Mouse (Mus musculus) hindbrain, embryonic 16.5 days (tissue): ENCODE results near the gene Slc25a36. TPM values are rescaled to one million over a fixed set of nuclear protein-coding genes. Genes with fewer than 3 reads are reported as not detected.

Experiments
- ATAC-seq: fragments of 200-750 bp; cut with Nextera tagmentation; 2 replicates; pipeline ENCODE4 v1.8.0; 2017; ENCODE audit warnings: moderate TSS enrichment, moderate library complexity
- H3K27ac ChIP-seq: fragments of 300-500 bp; sonication (generic); 2 replicates; pipeline ENCODE4 v1.5.1; 2014; ENCODE audit warnings: low read depth, mild to moderate bottlenecking, control low read depth, low read length, moderate library complexity
- H3K27me3 ChIP-seq: fragments of 300-500 bp; sonication (generic); replicated peaks from 2 replicates; pipeline ENCODE4 v1.6.1; 2014; ENCODE audit warnings: low read length; ENCODE audit not compliant: control insufficient read depth, insufficient read depth
- H3K36me3 ChIP-seq: fragments of 300-500 bp; sonication (generic); 2 replicates; pipeline ENCODE4 v1.6.1; 2014; ENCODE audit warnings: mild to moderate bottlenecking, low read length, moderate library complexity, mixed read lengths; ENCODE audit not compliant: control insufficient read depth, insufficient read depth
- H3K4me1 ChIP-seq: fragments of 300-500 bp; sonication (generic); 2 replicates; pipeline ENCODE4 v1.6.1; 2014; ENCODE audit warnings: low read depth, low read length; ENCODE audit not compliant: control insufficient read depth, insufficient read depth
- H3K4me2 ChIP-seq: fragments of 300-500 bp; sonication (generic); 2 replicates; pipeline ENCODE4 v1.6.1; 2014; ENCODE audit warnings: mild to moderate bottlenecking, low read length, control low read depth, moderate library complexity
- H3K4me3 ChIP-seq: fragments of 300-500 bp; sonication (generic); 2 replicates; pipeline ENCODE4 v1.5.1; 2014; ENCODE audit warnings: mild to moderate bottlenecking, low read length, control low read depth, moderate library complexity
- H3K9ac ChIP-seq: fragments of 300-500 bp; sonication (generic); 2 replicates; pipeline ENCODE4 v1.6.1; 2014; ENCODE audit warnings: low read depth, mild to moderate bottlenecking, control low read depth, low read length, moderate library complexity
- H3K9me3 ChIP-seq: fragments of 300-500 bp; sonication (generic); 2 replicates; pipeline ENCODE4 v1.6.1; 2014; ENCODE audit warnings: mild to moderate bottlenecking, low read length, moderate library complexity; ENCODE audit not compliant: control insufficient read depth
- WGBS: fragments of 180-500 bp; shearing (Covaris S2); extraction: QIAGEN DNeasy Blood & Tissue Kit; methylation state at CpG from one replicate; pipeline ENCODE4 v1.1.7; 2014; 5-methylcytosine and 5-hydroxymethylcytosine counted together
- polyA plus RNA-seq: library from polyadenylated mRNA; unstranded; fragments of >200 nt; fragmentation: Nextera tagmentation; extraction: Ambion mirVana; gene quantifications from 2 replicates; pipeline ENCODE4 v1.2.1, GENCODE M21; 2015

Slc25a36 gene
- polyA plus RNA-seq, 1 experiment from 2014 or later = 66.9 TPM

- no peaks in the 10 kb centered on the region for H3K9me3 ChIP-seq
- H3K27me3 ChIP-seq = no peaks in the 10 kb centered on the region
- no peak overlapping the region for H3K27ac ChIP-seq
- no peak overlapping the region for H3K4me2 ChIP-seq
- H3K9ac ChIP-seq = no peak overlapping the region
- no peak overlapping the region for H3K4me3 ChIP-seq
- no peaks in the 10 kb centered on the region for H3K4me1 ChIP-seq
- 64% methylated on average over 2 of the region's 2 CpGs for WGBS
- H3K36me3 ChIP-seq = no peaks in the 10 kb centered on the region
- no peak for ATAC-seq
Measured at GRCm38 (mm10) chr9:97141723-97142122, 30.8 kb upstream of the Slc25a36 start.

- no peak overlapping the region for H3K27ac ChIP-seq
- H3K4me1 ChIP-seq = no peaks in the 10 kb centered on the region
- H3K9ac ChIP-seq = no peak overlapping the region
- H3K9me3 ChIP-seq = no peaks in the 10 kb centered on the region
- H3K36me3 ChIP-seq = no peaks in the 10 kb centered on the region
- ATAC-seq = no peak
- WGBS = 88% methylated on average over 10 of the region's 10 CpGs
- H3K4me2 ChIP-seq = no peak overlapping the region
- H3K4me3 ChIP-seq = no peak overlapping the region
- no peaks in the 10 kb centered on the region for H3K27me3 ChIP-seq
Measured at GRCm38 (mm10) chr9:97140145-97140932, 29.4 kb upstream of the Slc25a36 start.

- Histone ChIP-seq H3K4me3 (no peak overlapping the region), H3K4me2 (no peak overlapping the region), H3K27me3 (no peaks in the 10 kb centered on the region), H3K9ac (no peak overlapping the region), H3K36me3 (no peaks in the 10 kb centered on the region), H3K4me1 (no peaks in the 10 kb centered on the region), H3K9me3 (no peaks in the 10 kb centered on the region), H3K27ac (no peak overlapping the region)
- 90% methylated on average over 4 of the region's 4 CpGs for WGBS
- ATAC-seq = no peak
Measured at GRCm38 (mm10) chr9:97137678-97138077, 26.7 kb upstream of the Slc25a36 start.

GRCm38 (mm10) chr9:97137116-97137515 lies 26.2 kb upstream of the Slc25a36 start:
- H3K9ac ChIP-seq = no peak overlapping the region
- no peak overlapping the region for H3K4me3 ChIP-seq
- ATAC-seq = no peak
- no peaks in the 10 kb centered on the region for H3K4me1 ChIP-seq
- no peaks in the 10 kb centered on the region for H3K9me3 ChIP-seq
- no peaks in the 10 kb centered on the region for H3K27me3 ChIP-seq
- no peaks in the 10 kb centered on the region for H3K36me3 ChIP-seq
- 88% methylated on average over 4 of the region's 4 CpGs for WGBS
- no peak overlapping the region for H3K27ac ChIP-seq
- no peak overlapping the region for H3K4me2 ChIP-seq

- Histone ChIP-seq H3K4me3 (no peak overlapping the region), H3K36me3 (no peaks in the 10 kb centered on the region), H3K27ac (no peak overlapping the region), H3K4me2 (no peak overlapping the region), H3K4me1 (no peaks in the 10 kb centered on the region), H3K9ac (no peak overlapping the region), H3K27me3 (no peaks in the 10 kb centered on the region), H3K9me3 (no peaks in the 10 kb centered on the region)
- no peak for ATAC-seq
- WGBS = 92% methylated on average over 4 of the region's 4 CpGs
Measured at GRCm38 (mm10) chr9:97135866-97136265, 24.9 kb upstream of the Slc25a36 start.

- H3K4me3 ChIP-seq = no peak overlapping the region
- H3K9me3 ChIP-seq = 0 out of 2 replicates have a peak, but pooled peaks cover 3% of the 10 kb centered on the region
- WGBS = 72% methylated on average over 8 of the region's 8 CpGs
Measured at GRCm38 (mm10) chr9:97133178-97133577, 22.2 kb upstream of the Slc25a36 start.

GRCm38 (mm10) chr9:97130001-97130400 lies 19.0 kb upstream of the Slc25a36 start:
- no peaks in the 10 kb centered on the region for H3K27me3 ChIP-seq
- H3K4me1 ChIP-seq = no peaks in the 10 kb centered on the region
- no peaks in the 10 kb centered on the region for H3K36me3 ChIP-seq
- no peak overlapping the region for H3K4me2 ChIP-seq
- 90% methylated on average over 5 of the region's 5 CpGs for WGBS
- H3K9me3 ChIP-seq = 0 out of 2 replicates have a peak, but pooled peaks cover 3% of the 10 kb centered on the region
- no peak overlapping the region for H3K4me3 ChIP-seq
- no peak for ATAC-seq
- H3K9ac ChIP-seq = no peak overlapping the region
- no peak overlapping the region for H3K27ac ChIP-seq

More at GRCm38 (mm10) chr9:97133178-97133577, 22.2 kb upstream of the Slc25a36 start:
- no peak overlapping the region for H3K9ac ChIP-seq
- no peaks in the 10 kb centered on the region for H3K4me1 ChIP-seq
- ATAC-seq = no peak
- H3K36me3 ChIP-seq = no peaks in the 10 kb centered on the region
- H3K27me3 ChIP-seq = no peaks in the 10 kb centered on the region
- H3K27ac ChIP-seq = no peak overlapping the region
- H3K4me2 ChIP-seq = no peak overlapping the region

GRCm38 (mm10) chr9:97123934-97124692 lies 13.2 kb upstream of the Slc25a36 start:
- WGBS = 70% methylated on average over 23 of the region's 23 CpGs
- H3K4me2 ChIP-seq = no peak overlapping the region
- H3K4me1 ChIP-seq = no peaks in the 10 kb centered on the region
- no peak overlapping the region for H3K27ac ChIP-seq
- no peak overlapping the region for H3K9ac ChIP-seq
- no peak for ATAC-seq
- H3K9me3 ChIP-seq = no peaks in the 10 kb centered on the region
- no peak overlapping the region for H3K4me3 ChIP-seq
- no peaks in the 10 kb centered on the region for H3K27me3 ChIP-seq
- no peaks in the 10 kb centered on the region for H3K36me3 ChIP-seq

GRCm38 (mm10) chr9:97121432-97121831 lies 10.5 kb upstream of the Slc25a36 start:
- H3K4me2 ChIP-seq = no peak overlapping the region
- H3K4me1 ChIP-seq = no peaks in the 10 kb centered on the region
- no peak for ATAC-seq
- no peak overlapping the region for H3K9ac ChIP-seq
- no peaks in the 10 kb centered on the region for H3K27me3 ChIP-seq
- 79% methylated on average over 2 of the region's 2 CpGs for WGBS
- H3K27ac ChIP-seq = no peak overlapping the region
- no peak overlapping the region for H3K4me3 ChIP-seq
- no peaks in the 10 kb centered on the region for H3K36me3 ChIP-seq
- no peaks in the 10 kb centered on the region for H3K9me3 ChIP-seq
